Mouse (Mus musculus) CD4-positive helper T cell, adult 2 months (primary cell): ENCODE data around the gene Timm8b.
A peak's percentile ranks its signal among the peaks of the same experiment; 100 is the strongest.
"Not testable (repeated sequence)": the region's sequence is repeated elsewhere in the genome, so short reads cannot be mapped to it uniquely, and the experiment has no call there.

Source experiments
- DNase-seq: peaks from one replicate; pipeline ENCODE4 v3.0.0-alpha.2; 2012; ENCODE audit warnings: low read depth, missing footprints, low spot score

Timm8b gene

GRCm38 (mm10) chr9:50602055-50602845 is 1.5 kb upstream of the Timm8b start:
- DNase-seq: no peak

GRCm38 (mm10) chr9:50603998-50604324 is 251 bp downstream of the Timm8b start:
- DNase-seq: no peak

DNA sequence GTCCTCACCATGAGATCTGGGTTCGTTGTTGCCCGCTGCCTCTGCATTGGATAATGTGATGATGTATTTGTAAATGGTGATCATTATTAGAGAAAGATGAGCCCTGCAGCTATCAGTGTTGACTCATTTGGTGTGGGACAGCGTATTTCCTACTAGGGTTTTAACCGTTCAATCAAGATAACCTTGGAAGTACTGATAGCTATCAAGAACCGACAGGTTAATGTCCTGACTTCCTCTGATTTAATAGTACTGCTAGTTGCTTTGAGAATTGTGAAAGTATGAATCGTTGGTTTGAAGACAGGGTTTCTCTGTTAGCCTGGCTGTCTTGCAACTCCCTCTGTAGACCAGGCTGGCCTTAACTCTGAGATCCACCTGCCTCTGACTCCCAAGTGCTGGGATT is 628 bp downstream of the Timm8b start:
- no peak for DNase-seq

DNA sequence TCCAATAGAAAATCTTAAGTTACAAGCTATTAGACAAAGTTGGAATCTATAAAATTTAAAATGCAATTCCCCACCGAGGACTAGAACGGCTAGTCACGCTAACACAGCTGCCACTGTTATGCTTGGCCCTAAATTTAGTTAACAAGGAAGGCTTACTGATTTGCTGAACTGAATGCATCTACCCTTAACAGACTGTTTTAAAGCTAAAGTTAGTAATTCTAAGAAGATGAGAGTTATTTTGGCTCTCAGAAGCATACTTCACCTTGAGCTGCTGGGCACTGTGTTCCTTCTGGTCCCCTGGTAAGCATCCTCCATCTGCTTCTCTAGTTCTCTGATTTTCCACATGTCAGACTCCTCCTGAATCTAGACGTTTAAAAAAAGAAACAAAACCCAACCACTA is 8.4 kb downstream of the Timm8b start:
- no peak for DNase-seq

- DNase-seq: no peak
Measured at GRCm38 (mm10) chr9:50616161-50616560, 12.5 kb downstream of the Timm8b start.

GRCm38 (mm10) chr9:50616766-50617603 is 13.3 kb downstream of the Timm8b start, which contains the start of the genes Pih1d2 and Nkapd1:
Pih1d2 (plus strand) TSS chr9:50617321.
Nkapd1 (minus strand) TSS chr9:50617464.
- peak; percentile 94 for DNase-seq

- no peak for DNase-seq
Measured at GRCm38 (mm10) chr9:50617794-50618330, 14.2 kb downstream of the Timm8b start.

GRCm38 (mm10) chr9:50630903-50631302 is 27.2 kb downstream of the Timm8b start:
- not testable (repeated sequence) for DNase-seq

GRCm38 (mm10) chr9:50632016-50632688 is 28.4 kb downstream of the Timm8b start:
- DNase-seq: no peak

DNA sequence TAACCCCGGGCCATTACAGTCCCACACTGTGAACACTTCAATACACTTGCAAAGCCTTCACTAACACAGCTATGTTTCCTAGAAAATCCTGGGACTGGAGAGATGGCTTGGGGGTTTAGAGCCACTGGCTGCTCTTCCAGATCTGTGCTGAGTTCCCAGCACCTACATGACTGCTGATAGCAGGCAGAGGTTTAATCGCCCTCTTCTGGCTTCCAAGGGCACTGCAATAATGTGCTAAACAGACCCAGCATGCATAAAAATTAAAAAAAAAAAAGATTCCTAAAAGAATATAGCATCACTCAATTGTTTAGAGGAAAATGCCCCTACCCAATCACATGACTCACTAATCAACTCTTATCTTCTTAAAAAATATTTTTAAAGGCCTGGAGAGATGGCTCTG is 29.3 kb downstream of the Timm8b start:
- DNase-seq: peak; percentile 27

DNA sequence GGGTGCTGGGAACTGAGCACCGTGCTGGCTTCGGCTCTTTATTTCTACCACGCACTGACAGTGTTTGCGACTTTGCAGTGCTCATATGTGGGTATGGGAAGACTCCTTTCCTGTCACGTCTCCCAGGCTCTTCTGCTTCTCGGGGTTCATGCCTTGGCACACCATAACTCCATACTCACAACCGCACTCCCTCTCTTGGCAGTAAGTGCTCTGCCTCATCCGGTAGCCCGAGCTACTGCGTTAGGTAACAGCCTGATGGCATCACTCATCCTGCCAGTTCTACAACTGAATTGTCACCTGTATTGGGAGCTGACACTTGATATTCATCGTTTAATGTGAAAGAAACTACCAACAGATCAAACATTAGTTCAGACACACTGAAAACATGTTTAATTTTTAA is 30.6 kb downstream of the Timm8b start:
- no peak for DNase-seq

GRCm38 (mm10) chr9:50646826-50647370 is 43.2 kb downstream of the Timm8b start:
- no peak for DNase-seq

- no peak for DNase-seq
Measured at GRCm38 (mm10) chr9:50650503-50650902, 46.8 kb downstream of the Timm8b start.
